Mouse (Mus musculus): ENCODE measurements around the gene Serpinb13.
"Not testable (repeated sequence)": the region's sequence is repeated elsewhere in the genome, so short reads cannot be mapped to it uniquely, and the experiment has no call there.

The Serpinb13 gene

DNA sequence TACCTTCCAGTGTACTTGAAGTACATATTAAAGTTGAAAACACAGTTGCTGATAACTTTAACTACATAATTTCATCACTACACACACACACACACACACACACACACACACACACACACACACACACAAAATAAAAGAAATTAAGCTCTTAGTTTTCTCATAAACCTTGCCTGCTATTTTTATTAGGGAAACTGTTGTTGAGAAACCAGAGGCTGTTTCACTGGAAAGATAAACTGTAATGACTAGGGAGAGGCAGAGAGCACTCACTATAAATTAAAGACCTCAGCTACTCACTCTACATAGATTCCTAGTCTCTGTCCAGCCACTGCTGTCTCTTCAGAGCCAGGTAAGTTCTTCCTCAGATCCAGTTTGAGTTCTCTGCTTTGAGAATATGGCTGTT lies at the start of gene Serpinb13:
TSS of gene Serpinb13 (plus strand) at position 301 of the 400 bp plus-strand sequence.
- in situ Hi-C loops (cut with MboI, MseI), result no loop called here

DNA sequence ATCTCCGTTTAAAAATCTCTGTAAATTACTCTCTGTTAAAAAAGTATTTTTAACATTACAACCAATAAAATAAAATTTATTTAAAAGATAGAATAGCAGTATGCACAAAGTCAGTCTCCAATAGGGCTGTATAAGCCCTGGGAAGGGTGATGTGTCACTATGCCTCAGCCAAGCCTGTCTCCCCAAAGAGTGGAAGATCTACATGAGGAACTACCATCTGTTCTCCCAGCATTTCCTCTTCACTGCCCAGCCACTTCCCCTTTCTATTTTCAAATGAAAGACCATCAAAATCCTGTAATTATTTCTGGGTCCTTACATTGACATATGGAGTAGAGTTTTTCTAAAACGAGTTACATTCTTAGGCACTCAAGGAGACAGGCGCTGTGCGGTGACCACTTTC lies 48.8 kb upstream of the Serpinb13 start:
- in situ Hi-C loops (cut with MboI, MseI), result no loop called here

DNA sequence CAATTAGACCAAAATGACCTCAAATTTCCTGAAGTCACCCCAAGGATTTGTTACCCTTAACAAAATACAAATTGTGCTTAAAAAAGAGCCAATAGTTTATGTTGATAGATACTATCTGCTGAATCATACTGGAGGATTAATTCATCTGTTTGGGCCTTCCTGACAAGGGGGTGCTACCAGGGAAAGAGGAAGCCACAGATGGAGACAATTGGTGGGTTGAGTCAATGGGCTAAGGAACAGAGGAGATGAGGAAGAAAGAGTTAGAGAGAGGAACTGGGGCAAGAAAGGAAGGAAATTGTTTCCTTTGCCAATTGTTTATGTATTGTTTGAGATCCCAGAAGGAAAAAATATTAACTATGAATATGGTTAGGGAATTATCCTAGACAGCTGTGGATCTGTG lies 47.1 kb upstream of the Serpinb13 start:
- in situ Hi-C loops (cut with MboI, MseI), result no loop called here

DNA sequence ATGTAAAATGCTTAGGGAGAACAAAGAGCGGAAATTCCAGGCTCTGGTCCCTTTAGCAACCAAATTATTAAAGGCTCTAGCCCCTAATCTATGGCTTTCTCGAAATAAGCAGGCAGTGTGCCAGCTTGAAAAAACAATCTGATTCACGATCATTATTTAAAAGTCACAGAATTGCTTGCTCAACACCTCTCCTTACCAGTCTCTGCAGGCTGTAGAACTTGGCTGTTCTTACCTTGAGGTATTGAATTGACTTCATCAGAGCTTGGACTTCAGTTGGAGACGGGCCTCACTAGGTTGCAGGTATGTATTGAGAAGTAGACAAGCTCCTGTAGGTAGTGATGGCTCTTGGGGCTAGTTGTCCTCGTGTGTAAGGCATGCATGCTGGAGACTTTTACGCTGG lies 46.5 kb upstream of the Serpinb13 start, which contains the start of gene Serpinb12:
TSS of gene Serpinb12 (plus strand) at position 185 of the 400 bp plus-strand sequence.
- in situ Hi-C loops (cut with MboI, MseI), result no loop called here

DNA sequence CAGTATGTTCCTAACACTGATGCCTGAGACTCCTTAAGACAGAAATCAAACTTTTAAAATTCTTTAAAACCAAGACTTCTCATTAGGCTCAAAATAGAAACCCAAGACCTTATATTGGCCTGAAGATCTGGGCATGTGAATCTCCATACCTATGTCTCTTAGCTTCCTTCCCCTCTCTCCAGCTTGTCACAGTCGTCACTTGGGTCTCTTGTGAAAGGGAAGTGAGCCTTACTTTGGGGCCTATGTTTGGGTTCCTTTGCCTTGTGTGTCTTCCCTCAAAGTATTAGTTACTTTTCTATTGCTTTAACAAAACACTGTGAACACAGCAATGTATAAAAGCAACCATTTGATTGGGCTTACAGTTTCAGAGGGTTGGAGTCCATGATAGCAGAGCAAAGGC lies 33.6 kb upstream of the Serpinb13 start:
- in situ Hi-C loops (cut with MboI, MseI), result no loop called here

DNA sequence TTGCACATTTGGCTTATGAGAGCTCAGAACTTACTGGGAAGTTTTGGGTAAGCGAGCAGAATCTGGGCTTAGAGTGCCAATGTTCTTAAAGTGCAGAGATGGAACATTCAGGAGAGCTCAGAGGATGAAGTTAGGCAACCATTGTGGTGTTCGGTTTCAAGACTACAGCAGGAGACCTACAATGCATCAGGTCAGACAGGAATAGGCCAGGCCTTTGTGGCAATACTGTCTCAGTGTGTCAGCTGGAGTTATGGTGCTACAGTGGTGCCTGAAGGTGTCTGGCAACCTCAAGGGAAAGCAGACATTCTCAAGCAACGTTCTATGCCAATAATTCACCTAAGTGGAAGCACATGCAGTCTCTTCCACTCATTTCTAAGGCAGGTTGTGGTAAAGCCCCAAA lies 20.8 kb upstream of the Serpinb13 start:
- in situ Hi-C loops (cut with MboI, MseI), result no loop called here

DNA sequence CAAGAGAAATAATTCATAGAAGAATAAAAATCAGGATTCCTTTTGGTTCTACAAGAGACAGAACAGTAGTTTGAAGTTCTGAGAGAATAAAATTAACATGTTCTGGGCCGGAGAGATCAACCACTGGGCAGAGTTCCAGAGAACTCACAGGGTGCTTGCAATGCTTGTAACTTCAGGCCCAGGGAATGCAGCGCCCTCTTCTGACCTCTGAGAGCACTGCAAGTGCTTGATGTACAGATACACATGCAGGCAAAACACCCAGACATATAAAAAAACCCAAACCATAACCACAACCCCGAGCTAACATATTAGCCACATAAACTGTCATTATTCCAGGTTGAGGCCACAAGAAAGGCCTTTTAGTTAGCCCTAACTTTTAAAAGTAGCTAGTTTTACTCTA lies 19.8 kb upstream of the Serpinb13 start:
- in situ Hi-C loops (cut with MboI, MseI), result no loop called here

DNA sequence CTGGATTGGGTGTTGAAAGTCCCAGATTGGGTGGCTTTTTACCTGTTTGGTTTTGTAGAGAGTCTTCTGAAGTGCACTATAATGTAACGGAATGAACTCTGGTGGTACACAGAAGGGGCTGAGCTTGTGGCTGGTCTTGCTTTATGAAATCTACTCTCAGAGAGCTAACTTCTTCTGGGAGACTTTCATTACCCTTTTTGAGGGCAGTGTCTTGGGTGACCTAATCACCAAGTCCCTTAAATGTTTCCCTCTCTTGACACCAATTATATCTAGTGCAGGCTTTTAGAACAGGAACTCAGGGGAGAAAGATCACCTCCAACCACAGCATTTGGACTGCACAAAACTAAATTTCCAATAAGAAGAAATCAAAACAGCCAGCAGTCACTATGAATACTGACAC lies 2.3 kb downstream of the Serpinb13 start:
- in situ Hi-C loops (cut with MboI, MseI), result no loop called here

DNA sequence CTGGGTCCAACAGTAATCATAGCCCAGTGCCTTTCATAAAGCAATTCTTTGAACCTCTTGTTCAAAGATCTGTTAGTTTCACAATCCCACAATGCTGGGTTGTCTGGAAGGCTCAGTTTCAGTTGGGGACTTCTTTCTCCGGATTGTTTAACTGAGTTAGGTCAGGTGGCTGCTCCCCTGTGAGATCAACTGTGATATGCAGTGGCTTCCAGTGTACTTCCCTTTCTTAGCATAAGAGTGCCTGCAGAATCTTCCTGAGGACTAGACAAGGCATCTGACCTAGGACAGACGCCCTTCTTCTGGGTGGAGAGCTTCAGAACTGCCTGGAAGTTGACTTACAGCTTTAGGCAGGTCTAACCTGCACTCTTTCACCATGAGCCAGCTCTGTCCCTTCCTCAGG lies 3.1 kb downstream of the Serpinb13 start:
- in situ Hi-C loops (cut with MboI, MseI), result no loop called here

DNA sequence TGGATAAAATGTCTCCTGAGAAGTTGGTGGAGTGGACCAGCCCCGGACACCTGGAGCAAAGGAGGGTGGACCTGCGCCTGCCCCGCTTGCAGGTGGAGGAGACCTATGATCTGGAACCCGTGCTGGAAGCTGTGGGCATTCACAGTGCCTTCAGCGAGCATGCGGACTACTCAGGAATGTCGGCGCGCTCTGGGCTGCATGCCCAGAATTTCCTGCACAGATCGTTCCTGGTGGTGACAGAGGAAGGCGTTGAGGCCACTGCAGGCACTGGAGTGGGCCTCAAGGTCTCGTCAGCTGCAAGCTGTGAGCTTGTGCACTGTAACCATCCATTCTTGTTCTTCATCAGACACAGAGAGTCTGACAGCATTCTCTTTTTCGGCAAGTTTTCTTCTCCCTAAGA lies 19.6 kb downstream of the Serpinb13 start:
- in situ Hi-C loops (cut with MboI, MseI), result loop anchor here (25.0 kb wide), 1 partner anchor 487 kb away; no protein-coding TSS in a partner anchor

DNA sequence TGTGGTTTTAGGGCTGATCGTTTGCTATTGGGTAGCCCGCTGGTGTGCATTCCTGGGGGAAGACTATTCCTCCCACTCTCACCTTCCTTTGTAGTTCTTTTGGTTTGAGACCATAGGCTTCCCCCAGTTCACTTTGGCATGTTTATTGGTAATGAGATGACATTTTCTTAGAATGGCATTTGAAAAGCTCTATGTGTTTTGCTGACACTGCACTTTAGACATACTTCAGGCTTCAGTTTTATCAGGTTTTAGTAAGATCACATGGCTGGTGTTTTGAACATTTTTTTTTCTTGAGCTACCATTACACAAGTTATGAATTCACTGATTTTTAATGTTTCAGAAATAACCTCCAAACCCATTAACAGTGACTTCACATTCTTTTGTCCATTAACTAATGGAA lies 21.0 kb downstream of the Serpinb13 start:
- in situ Hi-C loops (cut with MboI, MseI), result loop anchor here (25.0 kb wide), 1 partner anchor 486 kb away; no protein-coding TSS in a partner anchor

DNA sequence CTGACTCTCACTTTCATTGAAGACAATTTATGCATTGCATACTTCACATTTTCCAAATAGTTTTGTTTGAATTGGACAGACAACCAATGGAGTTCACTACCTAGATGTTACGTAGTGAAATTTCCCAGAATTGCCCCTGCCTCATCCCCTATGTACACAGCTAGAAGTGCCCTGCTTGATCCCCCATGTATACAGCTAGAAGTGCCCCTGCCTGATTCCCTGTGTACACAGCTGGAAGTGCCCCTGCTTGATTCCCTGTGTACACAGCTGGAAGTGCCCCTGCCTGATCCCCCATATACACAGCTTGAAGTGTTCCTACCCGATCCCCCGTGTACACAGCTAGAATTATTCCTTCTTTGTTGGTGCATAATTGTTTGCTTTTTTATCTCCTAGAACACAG lies 25.5 kb downstream of the Serpinb13 start:
- in situ Hi-C loops (cut with MboI, MseI), result loop anchor here (25.0 kb wide), 1 partner anchor 481 kb away; no protein-coding TSS in a partner anchor

DNA sequence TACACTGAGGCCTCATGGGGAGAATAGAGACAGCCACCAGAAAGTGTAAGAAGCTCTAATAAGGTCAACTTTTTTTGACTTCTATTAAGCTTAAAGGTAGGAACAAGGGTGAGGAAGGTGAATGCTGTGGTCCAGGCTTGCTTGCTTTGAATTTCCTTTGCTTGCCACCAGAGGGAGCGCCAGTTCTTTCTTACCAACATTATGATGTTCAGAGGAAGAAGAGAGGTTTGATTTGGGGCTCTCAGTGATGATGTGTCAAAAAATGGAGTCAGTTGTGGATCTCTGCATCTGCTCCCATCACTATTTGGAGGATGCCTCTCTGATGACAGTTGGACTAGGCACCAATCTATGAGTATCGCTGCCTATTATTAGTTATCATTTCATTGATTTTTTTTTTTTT lies 33.7 kb downstream of the Serpinb13 start:
- in situ Hi-C loops (cut with MboI, MseI), result loop anchor here (25.0 kb wide), 1 partner anchor 473 kb away; no protein-coding TSS in a partner anchor

DNA sequence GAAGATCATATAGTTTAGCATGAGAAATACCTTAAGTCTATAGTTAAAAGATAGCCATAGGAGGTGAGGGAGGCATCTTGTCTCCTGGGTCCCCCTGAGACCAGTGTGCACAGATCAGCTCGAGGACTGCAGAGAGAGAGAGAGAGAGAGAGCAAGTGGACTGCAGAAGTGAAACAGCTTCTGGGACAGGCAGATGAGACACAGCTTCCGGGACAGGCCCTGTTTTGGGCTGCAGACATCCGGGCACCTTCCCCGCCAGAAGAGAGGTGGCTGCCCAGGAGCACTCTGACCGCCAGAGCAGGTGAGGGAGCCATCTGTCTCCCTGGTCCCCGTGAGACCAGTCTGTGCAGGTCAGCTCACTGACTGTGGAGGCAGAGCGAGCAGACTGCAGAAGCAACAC lies 34.4 kb downstream of the Serpinb13 start:
- in situ Hi-C loops (cut with MboI, MseI), result loop anchor here (25.0 kb wide), 1 partner anchor 472 kb away; no protein-coding TSS in a partner anchor

DNA sequence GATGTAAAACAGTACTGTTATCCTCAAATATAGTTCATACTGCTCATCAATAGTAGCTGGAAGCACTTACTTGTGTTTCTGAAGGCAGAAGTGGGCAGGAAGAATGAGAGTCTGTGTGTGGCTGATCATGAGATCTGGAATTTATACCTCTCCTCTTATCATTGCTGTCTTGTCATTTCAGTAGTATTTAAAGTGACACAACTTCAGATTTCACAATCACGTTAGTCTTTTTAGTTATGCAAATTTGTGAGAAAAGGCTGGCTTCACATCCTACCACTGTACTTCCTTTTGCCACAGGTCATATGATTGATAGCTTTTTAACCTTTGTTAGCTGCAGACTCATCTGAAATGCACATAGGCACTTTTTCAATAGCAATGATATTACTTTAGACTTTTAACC lies 45.1 kb downstream of the Serpinb13 start:
- in situ Hi-C loops (cut with MboI, MseI), result no loop called here

DNA sequence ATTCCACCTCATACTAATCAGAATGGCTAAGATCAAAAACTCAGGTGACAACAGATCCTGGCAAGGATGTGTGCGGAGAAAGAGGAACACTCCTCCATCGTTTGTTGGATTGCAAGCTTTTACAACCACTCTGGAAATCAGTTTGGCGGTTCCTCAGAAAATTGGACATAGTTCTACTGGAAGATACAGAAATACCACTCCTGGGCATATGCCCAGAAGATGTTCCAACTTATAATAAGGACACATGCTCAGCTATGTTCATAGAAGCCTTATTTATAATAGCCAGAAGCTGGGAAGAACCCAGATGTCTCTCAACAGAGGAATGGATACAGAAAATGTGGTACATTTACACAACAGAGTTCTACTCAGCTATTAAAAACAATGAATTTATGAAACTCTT lies 53.5 kb downstream of the Serpinb13 start:
- in situ Hi-C loops (cut with MboI, MseI), result not testable (repeated sequence)
